Mouse (Mus musculus): ENCODE measurements at regions not wholly inside any gene's neighbourhood (a gene's known extent, or its start where the extent isn't known, plus 50 kb on each side); places are given as distances from the start of the nearest gene placed in this dataset.

- Histone ChIP-seq H3K27ac (ENCODE audit: low read depth, low read length) (no peak overlapping the region), H3K27me3 (ENCODE audit: control insufficient read depth, insufficient read depth, low read length) (no peaks in the 10 kb centered on the region), H3K36me3 (ENCODE audit: control insufficient read depth, insufficient read depth, low read length) (no peaks in the 10 kb centered on the region), H3K9ac (replicated peaks; ENCODE audit: low read depth, low read length) (no peak overlapping the region), H3K9me3 (ENCODE audit: control insufficient read depth, low read length) (no peaks in the 10 kb centered on the region), H3K4me1 (ENCODE audit: control insufficient read depth, insufficient read depth, low read length) (no peaks in the 10 kb centered on the region), H3K4me2 (ENCODE audit: low read depth, low read length) (no peak overlapping the region), H3K4me3 (ENCODE audit: low read depth, low read length) (no peak overlapping the region)
- no peak for ATAC-seq (ENCODE audit: low read depth)
- 85% methylated on average over 8 of the region's 8 CpGs for WGBS
Observed at GRCm38 (mm10) chr15:40019226-40019625, 114.9 kb upstream of the 9330182O14Rik start.

- Histone ChIP-seq H3K9ac (replicated peaks; ENCODE audit: low read depth, low read length) (no peak overlapping the region), H3K27me3 (ENCODE audit: control insufficient read depth, insufficient read depth, low read length) (no peaks in the 10 kb centered on the region), H3K4me2 (ENCODE audit: low read depth, low read length) (no peak overlapping the region), H3K36me3 (ENCODE audit: control insufficient read depth, insufficient read depth, low read length) (no peaks in the 10 kb centered on the region), H3K9me3 (ENCODE audit: control insufficient read depth, low read length) (no peaks in the 10 kb centered on the region), H3K27ac (ENCODE audit: low read depth, low read length) (no peak overlapping the region), H3K4me3 (ENCODE audit: low read depth, low read length) (no peak overlapping the region), H3K4me1 (ENCODE audit: control insufficient read depth, insufficient read depth, low read length) (no peaks in the 10 kb centered on the region)
- ATAC-seq (ENCODE audit: low read depth): no peak
Observed at GRCm38 (mm10) chr15:40020097-40020496, 114.1 kb upstream of the 9330182O14Rik start.

GRCm38 (mm10) chr15:40020646-40021045, 113.5 kb upstream of the 9330182O14Rik start:
- H3K4me3 ChIP-seq (ENCODE audit: low read depth, low read length): no peak overlapping the region
- WGBS: 97% methylated on average over 3 of the region's 3 CpGs
- no peaks in the 10 kb centered on the region for H3K27me3 ChIP-seq (ENCODE audit: control insufficient read depth, insufficient read depth, low read length)
- H3K9me3 ChIP-seq (ENCODE audit: control insufficient read depth, low read length): no peaks in the 10 kb centered on the region
- no peak for ATAC-seq (ENCODE audit: low read depth)
- no peak overlapping the region for H3K4me2 ChIP-seq (ENCODE audit: low read depth, low read length)
- no peaks in the 10 kb centered on the region for H3K36me3 ChIP-seq (ENCODE audit: control insufficient read depth, insufficient read depth, low read length)
- no peaks in the 10 kb centered on the region for H3K4me1 ChIP-seq (ENCODE audit: control insufficient read depth, insufficient read depth, low read length)
- no peak overlapping the region for H3K27ac ChIP-seq (ENCODE audit: low read depth, low read length)
- H3K9ac ChIP-seq (replicated peaks; ENCODE audit: low read depth, low read length): no peak overlapping the region

- 96% methylated on average over 3 of the region's 3 CpGs for WGBS
- no peak overlapping the region for H3K9ac ChIP-seq (replicated peaks; ENCODE audit: low read depth, low read length)
- H3K4me2 ChIP-seq (ENCODE audit: low read depth, low read length): no peak overlapping the region
- no peaks in the 10 kb centered on the region for H3K27me3 ChIP-seq (ENCODE audit: control insufficient read depth, insufficient read depth, low read length)
- no peak overlapping the region for H3K4me3 ChIP-seq (ENCODE audit: low read depth, low read length)
- H3K27ac ChIP-seq (ENCODE audit: low read depth, low read length): no peak overlapping the region
- no peak for ATAC-seq (ENCODE audit: low read depth)
- no peaks in the 10 kb centered on the region for H3K36me3 ChIP-seq (ENCODE audit: control insufficient read depth, insufficient read depth, low read length)
- H3K9me3 ChIP-seq (ENCODE audit: control insufficient read depth, low read length): no peaks in the 10 kb centered on the region
- no peaks in the 10 kb centered on the region for H3K4me1 ChIP-seq (ENCODE audit: control insufficient read depth, insufficient read depth, low read length)
Observed at GRCm38 (mm10) chr15:40023195-40023594, 111.0 kb upstream of the 9330182O14Rik start.

- no peaks in the 10 kb centered on the region for H3K9me3 ChIP-seq (ENCODE audit: control insufficient read depth, low read length)
- ATAC-seq (ENCODE audit: low read depth): no peak
- no peak overlapping the region for H3K4me2 ChIP-seq (ENCODE audit: low read depth, low read length)
- no peak overlapping the region for H3K9ac ChIP-seq (replicated peaks; ENCODE audit: low read depth, low read length)
- no peaks in the 10 kb centered on the region for H3K36me3 ChIP-seq (ENCODE audit: control insufficient read depth, insufficient read depth, low read length)
- H3K27ac ChIP-seq (ENCODE audit: low read depth, low read length): no peak overlapping the region
- no peaks in the 10 kb centered on the region for H3K4me1 ChIP-seq (ENCODE audit: control insufficient read depth, insufficient read depth, low read length)
- H3K4me3 ChIP-seq (ENCODE audit: low read depth, low read length): no peak overlapping the region
- H3K27me3 ChIP-seq (ENCODE audit: control insufficient read depth, insufficient read depth, low read length): no peaks in the 10 kb centered on the region
Observed at GRCm38 (mm10) chr15:40032088-40032487, 102.1 kb upstream of the 9330182O14Rik start.

GRCm38 (mm10) chr15:40036181-40036580, 98.0 kb upstream of the 9330182O14Rik start:
- no peak overlapping the region for H3K4me2 ChIP-seq (ENCODE audit: low read depth, low read length)
- WGBS: 83% methylated on average over 1 of the region's 1 CpGs
- no peak overlapping the region for H3K4me3 ChIP-seq (ENCODE audit: low read depth, low read length)
- H3K27me3 ChIP-seq (ENCODE audit: control insufficient read depth, insufficient read depth, low read length): no peaks in the 10 kb centered on the region
- no peak overlapping the region for H3K9ac ChIP-seq (replicated peaks; ENCODE audit: low read depth, low read length)
- ATAC-seq (ENCODE audit: low read depth): no peak
- no peak overlapping the region for H3K27ac ChIP-seq (ENCODE audit: low read depth, low read length)
- H3K4me1 ChIP-seq (ENCODE audit: control insufficient read depth, insufficient read depth, low read length): no peaks in the 10 kb centered on the region
- H3K36me3 ChIP-seq (ENCODE audit: control insufficient read depth, insufficient read depth, low read length): no peaks in the 10 kb centered on the region
- no peaks in the 10 kb centered on the region for H3K9me3 ChIP-seq (ENCODE audit: control insufficient read depth, low read length)

- Histone ChIP-seq H3K4me2 (ENCODE audit: low read depth, low read length) (no peak overlapping the region), H3K9ac (replicated peaks; ENCODE audit: low read depth, low read length) (no peak overlapping the region), H3K36me3 (ENCODE audit: control insufficient read depth, insufficient read depth, low read length) (no peaks in the 10 kb centered on the region), H3K9me3 (ENCODE audit: control insufficient read depth, low read length) (no peaks in the 10 kb centered on the region), H3K4me1 (ENCODE audit: control insufficient read depth, insufficient read depth, low read length) (no peaks in the 10 kb centered on the region), H3K27ac (ENCODE audit: low read depth, low read length) (no peak overlapping the region), H3K27me3 (ENCODE audit: control insufficient read depth, insufficient read depth, low read length) (no peaks in the 10 kb centered on the region), H3K4me3 (ENCODE audit: low read depth, low read length) (no peak overlapping the region)
- no peak for ATAC-seq (ENCODE audit: low read depth)
- 65% methylated on average over 7 of the region's 7 CpGs for WGBS
Observed at GRCm38 (mm10) chr15:40037266-40037665, 96.9 kb upstream of the 9330182O14Rik start.

- H3K9ac ChIP-seq (replicated peaks; ENCODE audit: low read depth, low read length): no peak overlapping the region
- ATAC-seq (ENCODE audit: low read depth): no peak
- 38% methylated on average over 5 of the region's 5 CpGs for WGBS
- H3K27ac ChIP-seq (ENCODE audit: low read depth, low read length): no peak overlapping the region
- H3K4me3 ChIP-seq (ENCODE audit: low read depth, low read length): no peak overlapping the region
- no peaks in the 10 kb centered on the region for H3K36me3 ChIP-seq (ENCODE audit: control insufficient read depth, insufficient read depth, low read length)
- H3K4me2 ChIP-seq (ENCODE audit: low read depth, low read length): no peak overlapping the region
- no peaks in the 10 kb centered on the region for H3K27me3 ChIP-seq (ENCODE audit: control insufficient read depth, insufficient read depth, low read length)
- H3K4me1 ChIP-seq (ENCODE audit: control insufficient read depth, insufficient read depth, low read length): no peaks in the 10 kb centered on the region
- H3K9me3 ChIP-seq (ENCODE audit: control insufficient read depth, low read length): no peaks in the 10 kb centered on the region
Observed at GRCm38 (mm10) chr15:40046219-40046618, 87.9 kb upstream of the 9330182O14Rik start.

- Histone ChIP-seq H3K27me3 (ENCODE audit: control insufficient read depth, insufficient read depth, low read length) (no peaks in the 10 kb centered on the region), H3K9ac (replicated peaks; ENCODE audit: low read depth, low read length) (no peak overlapping the region), H3K4me2 (ENCODE audit: low read depth, low read length) (no peak overlapping the region), H3K9me3 (ENCODE audit: control insufficient read depth, low read length) (no peaks in the 10 kb centered on the region), H3K27ac (ENCODE audit: low read depth, low read length) (no peak overlapping the region), H3K4me1 (ENCODE audit: control insufficient read depth, insufficient read depth, low read length) (no peaks in the 10 kb centered on the region), H3K36me3 (ENCODE audit: control insufficient read depth, insufficient read depth, low read length) (no peaks in the 10 kb centered on the region), H3K4me3 (ENCODE audit: low read depth, low read length) (no peak overlapping the region)
- WGBS: 50% methylated on average over 1 of the region's 1 CpGs
- no peak for ATAC-seq (ENCODE audit: low read depth)
Observed at GRCm38 (mm10) chr15:40047100-40047499, 87.1 kb upstream of the 9330182O14Rik start.

- 89% methylated on average over 2 of the region's 2 CpGs for WGBS
- Histone ChIP-seq H3K27ac (ENCODE audit: low read depth, low read length) (no peak overlapping the region), H3K4me2 (ENCODE audit: low read depth, low read length) (no peak overlapping the region), H3K27me3 (ENCODE audit: control insufficient read depth, insufficient read depth, low read length) (no peaks in the 10 kb centered on the region), H3K9ac (replicated peaks; ENCODE audit: low read depth, low read length) (no peak overlapping the region), H3K36me3 (ENCODE audit: control insufficient read depth, insufficient read depth, low read length) (no peaks in the 10 kb centered on the region), H3K9me3 (ENCODE audit: control insufficient read depth, low read length) (no peaks in the 10 kb centered on the region), H3K4me1 (ENCODE audit: control insufficient read depth, insufficient read depth, low read length) (no peaks in the 10 kb centered on the region), H3K4me3 (ENCODE audit: low read depth, low read length) (no peak overlapping the region)
- no peak for ATAC-seq (ENCODE audit: low read depth)
Observed at GRCm38 (mm10) chr15:40068051-40068450, 66.1 kb upstream of the 9330182O14Rik start.

All from neural tube, embryonic 14.5 days (tissue).